Mouse (Mus musculus) ES-E14 (cell line): Measurements from ENCODE around the gene Pou2f2.

Experiments used
- CHD2 ChIP-seq: IDR thresholded peaks from 2 replicates; pipeline ENCODE4 v1.6.1; 2014; ENCODE audit warnings: mild to moderate bottlenecking, low read depth, low read length, inconsistent platforms
- HCFC1 ChIP-seq: IDR thresholded peaks from 2 replicates; pipeline ENCODE4 v1.6.1; 2012; ENCODE audit warnings: low read length, inconsistent platforms, borderline replicate concordance; ENCODE audit not compliant: insufficient read depth
- MAFK ChIP-seq: IDR thresholded peaks from 2 replicates; pipeline ENCODE4 v1.6.1; 2014; ENCODE audit warnings: mild to moderate bottlenecking, low read depth, low read length, inconsistent platforms; ENCODE audit not compliant: insufficient read depth
- ZC3H11A ChIP-seq: IDR thresholded peaks from 2 replicates; pipeline ENCODE4 v1.6.1; 2012; ENCODE audit warnings: low read depth, mild to moderate bottlenecking, inconsistent platforms, low read length, borderline replicate concordance
- ZNF384 ChIP-seq: IDR thresholded peaks from 2 replicates; pipeline ENCODE4 v1.6.1; 2012; ENCODE audit warnings: low read depth, low read length, inconsistent platforms

DNA sequence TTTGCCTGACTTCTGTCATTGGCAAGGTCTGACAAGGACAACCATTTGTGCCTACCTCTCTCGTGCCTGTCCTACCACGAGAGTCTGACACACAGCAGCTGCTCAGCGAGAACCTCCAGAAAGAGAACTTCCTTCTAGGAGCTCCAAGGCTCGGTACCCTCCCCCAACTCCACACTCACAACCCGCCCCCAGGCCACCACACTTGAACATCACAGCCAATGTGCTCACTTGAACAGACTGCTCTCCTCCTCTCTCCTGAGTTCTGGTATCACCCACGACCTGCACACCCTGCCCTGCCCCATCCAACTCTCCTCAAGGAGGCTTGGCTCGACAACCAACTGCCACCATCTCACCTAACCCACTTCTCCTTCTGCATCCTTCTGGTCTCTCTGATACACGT is 115.6 kb downstream of the Pou2f2 start:
- no peak for TF ChIP-seq ZNF384
- no peak for TF ChIP-seq CHD2
- no peak for TF ChIP-seq MAFK
- no peak for TF ChIP-seq ZC3H11A
- no peak for TF ChIP-seq HCFC1
